Mouse (Mus musculus) hindbrain, embryonic 10.5 days (tissue): ENCODE measurements around the gene Kbtbd8. TPM values are rescaled to one million over a fixed set of nuclear protein-coding genes. Genes with fewer than 3 reads are reported as not detected.

ENCODE experiments used
- DNase-seq: peaks from one replicate; pipeline ENCODE4 v3.0.0-alpha.2; 2017; ENCODE audit warnings: low spot score
- H3K27ac ChIP-seq: fragments of 300-500 bp; sonication (generic); 2 replicates; pipeline ENCODE4 v1.5.1; 2016; ENCODE audit warnings: mild to moderate bottlenecking, moderate library complexity
- H3K27me3 ChIP-seq: fragments of 300-500 bp; sonication (generic); 2 replicates; pipeline ENCODE4 v1.6.1; 2016; ENCODE audit warnings: mild to moderate bottlenecking; ENCODE audit not compliant: poor library complexity, insufficient read depth, severe bottlenecking
- H3K36me3 ChIP-seq: fragments of 300-500 bp; sonication (generic); 2 replicates; pipeline ENCODE4 v1.6.1; 2016; ENCODE audit warnings: mild to moderate bottlenecking, moderate library complexity
- H3K4me1 ChIP-seq: fragments of 300-500 bp; sonication (generic); replicated peaks from 2 replicates; pipeline ENCODE4 v1.6.1; 2016; ENCODE audit warnings: mild to moderate bottlenecking
- H3K4me3 ChIP-seq: fragments of 300-500 bp; sonication (generic); 2 replicates; pipeline ENCODE4 v1.5.1; 2016; ENCODE audit warnings: mild to moderate bottlenecking, moderate library complexity
- H3K9me3 ChIP-seq: fragments of 300-500 bp; sonication (generic); 2 replicates; pipeline ENCODE4 v1.6.1; 2016; ENCODE audit warnings: mild to moderate bottlenecking, moderate library complexity
- WGBS: fragments of 180-500 bp; shearing (Covaris S2); methylation state at CpG from one replicate; pipeline ENCODE4 v1.1.7; 2016; 5-methylcytosine and 5-hydroxymethylcytosine counted together
- polyA plus RNA-seq: library from polyadenylated mRNA; unstranded; fragments of >200 nt; fragmentation: Nextera tagmentation; extraction: Ambion mirVana; gene quantifications from 2 replicates; pipeline ENCODE4 v1.2.1, GENCODE M21; 2016

The Kbtbd8 gene
- 4.5 and 7.7 TPM in 2 replicates for polyA plus RNA-seq

GRCm38 (mm10) chr6:95116946-95117345 lies at the start of gene Kbtbd8:
Gene Kbtbd8 (plus strand): TSS chr6:95117240.
- H3K36me3 ChIP-seq: peaks cover 12% of the 10 kb centered on the region
- no peaks in the 10 kb centered on the region for H3K27me3 ChIP-seq
- peaks cover 21% of the 10 kb centered on the region for H3K4me1 ChIP-seq
- DNase-seq: no peak
- H3K4me3 ChIP-seq: peak within 1 kb of the TSS; percentile 86
- WGBS: 32% methylated on average over 13 of the region's 13 CpGs
- no peaks in the 10 kb centered on the region for H3K9me3 ChIP-seq
- peak within 1 kb of the TSS; percentile 94 for H3K27ac ChIP-seq

GRCm38 (mm10) chr6:95069753-95070152 lies 47.3 kb upstream of the Kbtbd8 start:
- Histone ChIP-seq H3K36me3 (no peaks in the 10 kb centered on the region), H3K27ac (no peak overlapping the region), H3K4me1 (no peaks in the 10 kb centered on the region), H3K27me3 (no peaks in the 10 kb centered on the region), H3K4me3 (no peak overlapping the region), H3K9me3 (peaks cover 3% of the 10 kb centered on the region; the same call in 1 of the 2 replicates)
- DNase-seq: no peak
- WGBS: 91% methylated on average over 10 of the region's 10 CpGs

DNA sequence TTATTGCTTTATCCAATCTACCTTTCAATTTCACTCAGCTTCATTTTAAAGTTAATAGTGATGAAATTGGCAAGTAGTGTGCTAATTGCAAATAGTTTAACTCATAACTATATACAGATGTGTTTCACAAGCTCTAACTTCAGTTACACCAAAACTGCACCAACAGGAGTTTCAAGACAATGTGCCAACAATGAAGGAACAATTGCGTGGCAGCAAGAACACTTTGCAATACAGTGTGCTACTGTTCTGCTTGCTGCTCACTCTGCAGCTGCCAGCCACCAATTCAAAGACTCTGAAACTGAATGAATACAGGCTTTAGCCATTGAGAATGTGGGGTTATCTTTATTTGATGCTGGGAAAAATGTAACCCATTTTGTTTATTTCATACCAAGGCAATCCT lies 31.8 kb upstream of the Kbtbd8 start:
- no peak overlapping the region for H3K4me3 ChIP-seq
- H3K36me3 ChIP-seq: no peaks in the 10 kb centered on the region
- no peaks in the 10 kb centered on the region for H3K4me1 ChIP-seq
- DNase-seq: no peak
- WGBS: 69% methylated on average over 1 of the region's 1 CpGs
- no peaks in the 10 kb centered on the region for H3K27me3 ChIP-seq
- no peak overlapping the region for H3K27ac ChIP-seq
- H3K9me3 ChIP-seq: no peaks in the 10 kb centered on the region

DNA sequence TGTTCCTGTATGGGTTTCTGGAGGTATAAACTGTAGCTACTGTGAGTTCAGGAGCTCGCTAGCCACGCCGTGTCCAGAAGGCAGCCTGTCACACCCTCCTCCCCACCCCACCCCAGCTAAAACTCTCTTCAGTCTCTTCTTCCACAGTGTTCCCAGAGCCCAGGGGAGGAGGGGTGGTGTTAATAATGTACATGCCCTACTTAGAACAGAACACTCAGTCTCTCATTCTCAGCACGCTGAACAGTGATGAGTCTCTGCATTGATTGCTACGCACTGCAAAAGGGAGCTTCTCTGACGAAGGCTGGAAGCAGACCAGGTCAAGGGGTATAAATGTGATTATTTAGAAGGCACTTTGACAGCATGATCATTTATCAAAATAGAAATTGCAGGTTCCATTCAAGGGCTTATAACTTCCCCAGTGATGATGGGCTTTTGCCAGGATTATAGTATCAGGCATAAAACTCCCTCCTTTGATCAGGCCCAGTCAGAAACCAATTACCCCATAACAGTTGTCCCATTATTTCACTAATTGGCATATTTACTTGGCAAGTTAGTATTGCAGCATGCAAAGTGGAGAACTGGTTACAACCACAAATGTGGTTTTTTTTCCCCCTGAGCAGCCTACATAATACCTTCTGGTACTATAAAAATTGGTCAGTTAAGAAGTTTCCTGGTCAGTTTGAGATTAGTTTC lies 29.7 kb upstream of the Kbtbd8 start:
- no peak overlapping the region for H3K4me3 ChIP-seq
- 90% methylated on average over 6 of the region's 6 CpGs for WGBS
- no peaks in the 10 kb centered on the region for H3K27me3 ChIP-seq
- no peaks in the 10 kb centered on the region for H3K36me3 ChIP-seq
- DNase-seq: no peak
- no peaks in the 10 kb centered on the region for H3K9me3 ChIP-seq
- no peak overlapping the region for H3K27ac ChIP-seq
- no peaks in the 10 kb centered on the region for H3K4me1 ChIP-seq

- Histone ChIP-seq H3K9me3 (no peaks in the 10 kb centered on the region), H3K27ac (no peak overlapping the region), H3K36me3 (no peaks in the 10 kb centered on the region), H3K4me3 (no peak overlapping the region), H3K4me1 (no peaks in the 10 kb centered on the region), H3K27me3 (no peaks in the 10 kb centered on the region)
- 45% methylated on average over 4 of the region's 4 CpGs for WGBS
- no peak for DNase-seq
Observed at GRCm38 (mm10) chr6:95088075-95088474, 29.0 kb upstream of the Kbtbd8 start.

- H3K27ac ChIP-seq: no peak overlapping the region
- no peaks in the 10 kb centered on the region for H3K36me3 ChIP-seq
- H3K9me3 ChIP-seq: no peaks in the 10 kb centered on the region
- 87% methylated on average over 2 of the region's 2 CpGs for WGBS
- no peak for DNase-seq
- H3K27me3 ChIP-seq: no peaks in the 10 kb centered on the region; the same call in none of the 2 replicates
- 0 out of 2 replicates have a peak, but pooled peaks cover 3% of the 10 kb centered on the region for H3K4me1 ChIP-seq
- H3K4me3 ChIP-seq: no peak overlapping the region
Observed at GRCm38 (mm10) chr6:95094695-95095094, 22.3 kb upstream of the Kbtbd8 start.

GRCm38 (mm10) chr6:95098366-95099109 lies 18.5 kb upstream of the Kbtbd8 start:
- whole genome bisulfite sequencing: 29% methylated on average over 21 of the region's 21 CpGs
- 0 out of 2 replicates have a peak, but pooled peaks cover 4% of the 10 kb centered on the region for H3K4me1 ChIP-seq
- no peaks in the 10 kb centered on the region for H3K36me3 ChIP-seq
- H3K27me3 ChIP-seq: no peaks in the 10 kb centered on the region; the same call in none of the 2 replicates
- no peak overlapping the region for H3K27ac ChIP-seq
- peak; percentile 84 for DNase-seq
- no peak overlapping the region for H3K4me3 ChIP-seq
- H3K9me3 ChIP-seq: no peaks in the 10 kb centered on the region

DNA sequence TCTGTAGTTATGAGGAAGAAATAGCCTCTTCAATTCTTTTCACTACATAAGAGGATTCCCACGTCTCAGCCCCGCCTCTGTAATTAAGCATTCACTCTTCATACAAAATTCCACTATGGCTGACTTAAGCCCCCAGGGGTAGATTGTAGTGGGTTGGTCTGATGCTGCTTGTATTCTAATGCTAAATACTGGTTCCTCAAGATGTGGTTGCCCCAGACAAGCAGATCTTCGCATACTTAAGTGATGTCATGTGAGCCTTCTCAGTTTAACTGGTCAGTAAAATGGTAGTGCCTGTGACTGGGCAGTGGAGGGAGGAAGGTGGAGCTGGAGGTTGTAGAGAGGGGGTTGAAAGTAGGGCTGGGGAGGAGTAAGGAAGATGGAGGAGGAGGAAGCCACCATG lies 13.3 kb upstream of the Kbtbd8 start:
- Histone ChIP-seq H3K27ac (no peak overlapping the region), H3K4me1 (0 out of 2 replicates have a peak, but pooled peaks cover 7% of the 10 kb centered on the region)
- WGBS: 51% methylated on average over 3 of the region's 3 CpGs

GRCm38 (mm10) chr6:95108437-95108836 lies 8.6 kb upstream of the Kbtbd8 start:
- Histone ChIP-seq H3K9me3 (no peaks in the 10 kb centered on the region), H3K4me3 (no peak overlapping the region), H3K36me3 (no peaks in the 10 kb centered on the region), H3K27me3 (no peaks in the 10 kb centered on the region), H3K27ac (no peak overlapping the region), H3K4me1 (0 out of 2 replicates have a peak, but pooled peaks cover 6% of the 10 kb centered on the region)
- DNase-seq: no peak

More for the DNA sequence above, 13.3 kb upstream of the Kbtbd8 start:
- Histone ChIP-seq H3K4me3 (no peak overlapping the region), H3K36me3 (no peaks in the 10 kb centered on the region), H3K27me3 (no peaks in the 10 kb centered on the region; the same call in none of the 2 replicates), H3K9me3 (no peaks in the 10 kb centered on the region)
- no peak for DNase-seq

GRCm38 (mm10) chr6:95109691-95110450 lies 7.2 kb upstream of the Kbtbd8 start:
- Histone ChIP-seq H3K9me3 (no peaks in the 10 kb centered on the region), H3K4me1 (no peaks in the 10 kb centered on the region), H3K27me3 (no peaks in the 10 kb centered on the region), H3K27ac (no peak overlapping the region), H3K36me3 (no peaks in the 10 kb centered on the region), H3K4me3 (no peak overlapping the region)
- DNase-seq: no peak
- WGBS: 94% methylated on average over 6 of the region's 6 CpGs

- Histone ChIP-seq H3K27ac (no peak overlapping the region), H3K9me3 (no peaks in the 10 kb centered on the region), H3K4me1 (peaks cover 5% of the 10 kb centered on the region), H3K36me3 (no peaks in the 10 kb centered on the region), H3K27me3 (no peaks in the 10 kb centered on the region), H3K4me3 (no peak overlapping the region)
- no peak for DNase-seq
- WGBS: 70% methylated on average over 5 of the region's 5 CpGs
Observed at GRCm38 (mm10) chr6:95112015-95112414, 5.0 kb upstream of the Kbtbd8 start.

GRCm38 (mm10) chr6:95116513-95116912 lies 527 bp upstream of the Kbtbd8 start:
- Histone ChIP-seq H3K27me3 (no peaks in the 10 kb centered on the region), H3K27ac (no peak overlapping the region), H3K9me3 (no peaks in the 10 kb centered on the region), H3K36me3 (peaks cover 8% of the 10 kb centered on the region), H3K4me3 (peak overlapping the region; percentile 86; the same call in 1 of the 2 replicates), H3K4me1 (peaks cover 21% of the 10 kb centered on the region)
- no peak for DNase-seq
- WGBS: 69% methylated on average over 8 of the region's 8 CpGs
